ENCODE assay signal across 9 mouse cellular contexts in the genomic region with DNA sequence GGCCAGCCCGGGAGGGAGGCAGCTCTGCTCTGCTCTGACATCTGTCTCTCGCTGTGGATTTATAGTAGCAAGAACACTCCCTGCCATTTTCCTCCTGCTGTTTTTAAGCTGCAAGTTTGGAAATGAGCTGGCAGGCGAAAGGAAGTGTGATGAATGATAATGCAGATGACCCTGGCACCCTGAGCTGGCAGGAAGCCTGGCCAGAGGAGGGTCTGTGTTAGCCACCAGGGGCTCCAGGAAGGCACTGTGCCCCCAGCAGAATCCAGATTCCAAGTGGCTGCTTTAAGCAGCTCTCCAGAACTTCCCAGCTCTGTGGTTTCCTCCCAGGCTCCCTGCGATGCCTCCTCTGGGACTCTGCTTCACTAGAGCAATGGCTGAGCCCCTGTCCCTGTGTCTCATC. TPM values are rescaled to one million over a fixed set of nuclear protein-coding genes. Genes with fewer than 3 reads are reported as not detected.
DNase-seq lines count a peak whose midpoint lies in the region; ATAC-seq and TF ChIP-seq lines count a peak whose summit lies in the region.
"Had no signal": no experiment of that assay in that cellular context is flagged by ENCODE, and none has a peak within 500 bp of the region (broad histone marks: within the 10 kb centered on the region; RNA-seq: fewer than 3 reads in every experiment).

No protein-coding gene starts in this region.

- peaks cover 30% of the 10 kb centered on the region for H3K4me1 ChIP-seq in forebrain, embryonic 10.5 days
- H3K4me1 ChIP-seq in forebrain, embryonic 12.5 days, result peaks cover 13% of the 10 kb centered on the region; the same call in 1 of the 2 replicates
- H3K4me1 ChIP-seq in testis, adult 2 months (ENCODE audit: control insufficient read depth, insufficient read depth, low read length), result peaks cover 3% of the 10 kb centered on the region
- H3K4me1 ChIP-seq in intestine, postnatal 0 days (replicated peaks; ENCODE audit: control insufficient read depth, insufficient read depth, low read length), result no peaks in the 10 kb centered on the region

- 0 out of 2 replicates have a peak overlapping the region, but pooled peaks have one; percentile 21 for H3K27ac ChIP-seq in forebrain, embryonic 10.5 days
- no peak overlapping the region for H3K27ac ChIP-seq in forebrain, embryonic 12.5 days
- peak overlapping the region; percentile 90 for H3K27ac ChIP-seq in layer of hippocampus, adult 2 months
- no peak overlapping the region for H3K27ac ChIP-seq in testis, adult 2 months (ENCODE audit: control insufficient read depth, insufficient read depth, low read depth, low read length)
- no peak overlapping the region for H3K27ac ChIP-seq in intestine, postnatal 0 days (ENCODE audit: low read depth, low read length)

- no peak for TF ChIP-seq POLR2A in testis, adult 2 months (IDR thresholded peaks at IDR 0.05; ENCODE audit: control insufficient read depth, low read depth, low read length)

- no peak for DNase-seq in forebrain, embryonic 10.5 days (ENCODE audit: extremely low spot score, low spot score)
- no peak for DNase-seq in layer of hippocampus, adult 2 months (ENCODE audit: low spot score in 2 of 2)
- DNase-seq in layer of hippocampus, postnatal 14 days (ENCODE audit: low spot score in 2 of 2), result no peak
- DNase-seq in testis, postnatal 10 days (ENCODE audit: low spot score), result no peak
- DNase-seq in retina, embryonic 14.5 days (ENCODE audit: low spot score), result no peak
- DNase-seq: gastrocnemius, postnatal 36 days had no signal

- WGBS in forebrain, embryonic 10.5 days, result 65% methylated on average over 4 of the region's 4 CpGs
- WGBS in forebrain, embryonic 12.5 days, result 69% methylated on average over 4 of the region's 4 CpGs
- WGBS in intestine, postnatal 0 days, result 77% methylated on average over 4 of the region's 4 CpGs

- no peak overlapping the region for H3K4me3 ChIP-seq in forebrain, embryonic 10.5 days
- H3K4me3 ChIP-seq in forebrain, embryonic 12.5 days (replicated peaks), result no peak overlapping the region
- H3K4me3 ChIP-seq in layer of hippocampus, adult 2 months, result no peak overlapping the region
- H3K4me3 ChIP-seq in testis, adult 2 months (ENCODE audit: control insufficient read depth, low read depth, low read length), result peak overlapping the region; percentile 6; the same call in 1 of the 2 replicates
- no peak overlapping the region for H3K4me3 ChIP-seq in intestine, postnatal 0 days (ENCODE audit: low read depth, low read length)

- H3K36me3 ChIP-seq in forebrain, embryonic 10.5 days (replicated peaks), result peaks cover 13% of the 10 kb centered on the region; the same call in 1 of the 2 replicates
- peaks cover 5% of the 10 kb centered on the region; the same call in 1 of the 2 replicates for H3K36me3 ChIP-seq in forebrain, embryonic 12.5 days (replicated peaks)
- H3K36me3 ChIP-seq in testis, adult 2 months (ENCODE audit: control insufficient read depth, insufficient read depth, low read length), result no peaks in the 10 kb centered on the region
- H3K36me3 ChIP-seq in intestine, postnatal 0 days (ENCODE audit: control insufficient read depth, insufficient read depth), result peaks cover 17% of the 10 kb centered on the region; the same call in 1 of the 2 replicates

- H3K4me2 ChIP-seq in forebrain, embryonic 12.5 days, result no peak overlapping the region
- H3K4me2 ChIP-seq in intestine, postnatal 0 days (replicated peaks; ENCODE audit: low read depth), result no peak overlapping the region

- ATAC-seq in forebrain, embryonic 12.5 days (ENCODE audit: low FRiP score), result no peak
- ATAC-seq in intestine, postnatal 0 days, result no peak

- TF ChIP-seq CTCF in layer of hippocampus, adult 2 months (conservative IDR thresholded peaks at IDR 0.05), result no peak
- no peak for TF ChIP-seq CTCF in testis, adult 2 months (IDR thresholded peaks at IDR 0.05; ENCODE audit: control insufficient read depth, insufficient read depth, insufficient replicate concordance, low read depth, low read length)
- TF ChIP-seq CTCF in intestine, postnatal 0 days (IDR thresholded peaks at IDR 0.05; ENCODE audit: low read depth), result no peak

- no peaks in the 10 kb centered on the region for H3K9me3 ChIP-seq in forebrain, embryonic 10.5 days
- H3K9me3 ChIP-seq in forebrain, embryonic 12.5 days, result no peaks in the 10 kb centered on the region
- no peaks in the 10 kb centered on the region for H3K9me3 ChIP-seq in intestine, postnatal 0 days (ENCODE audit: control insufficient read depth)

- H3K27me3 ChIP-seq in forebrain, embryonic 10.5 days (ENCODE audit: poor library complexity, severe bottlenecking), result no peaks in the 10 kb centered on the region
- H3K27me3 ChIP-seq in forebrain, embryonic 12.5 days, result no peaks in the 10 kb centered on the region
- H3K27me3 ChIP-seq in testis, adult 2 months (ENCODE audit: control insufficient read depth, insufficient read depth, low read length), result no peaks in the 10 kb centered on the region
- H3K27me3 ChIP-seq in intestine, postnatal 0 days (replicated peaks; ENCODE audit: control insufficient read depth, insufficient read depth, low read length), result no peaks in the 10 kb centered on the region

- H3K9ac ChIP-seq in forebrain, embryonic 12.5 days, result no peak overlapping the region
- H3K9ac ChIP-seq in intestine, postnatal 0 days (ENCODE audit: low read depth, low read length), result no peak overlapping the region

RNA-seq across cellular contexts. Expression of gene Dnajb12, which starts 15.7 kb away (rescaled TPM):
- polyA plus RNA-seq in forebrain, embryonic 10.5 days (2016; fragmentation: Nextera tagmentation; extraction: Ambion mirVana), result 26.2 and 27.9 TPM in 2 replicates
- 21.2 and 22.7 TPM in 2 replicates for polyA plus RNA-seq in forebrain, embryonic 12.5 days (2016; fragmentation: Nextera tagmentation; extraction: Ambion mirVana)
- total RNA-seq in layer of hippocampus, adult 2 months (2021), result 10 to 100 TPM; 54.4 to 56.8 TPM
- 10 to 100 TPM; 48.0 to 50.1 TPM for total RNA-seq in layer of hippocampus, postnatal 14 days (2021)
- polyA plus RNA-seq in testis, adult 2 months (2012; rRNA removed), result 47.0 and 47.7 TPM in 2 replicates
- 25.6 and 27.4 TPM in 2 replicates for polyA plus RNA-seq in intestine, postnatal 0 days (2015; fragmentation: Nextera tagmentation; extraction: Ambion mirVana)

Comparison
In these comparisons a context has a peak if more than half of its experiments do, and no peak if none do; other contexts are left out.
1. H3K27ac ChIP-seq: peak in forebrain, embryonic 10.5 days (single experiment) and layer of hippocampus, adult 2 months (single experiment); none in forebrain, embryonic 12.5 days (single experiment), testis, adult 2 months (single experiment) and intestine, postnatal 0 days (single experiment).